Mouse (Mus musculus) cerebral cortex, adult 2 months (tissue): ENCODE data around the gene Smyd3.

Source experiments
- WGBS: fragments of 180-500 bp; shearing (Covaris S2); methylation state at CpG from one replicate; pipeline ENCODE4 v1.1.7; 2018; 5-methylcytosine and 5-hydroxymethylcytosine counted together

The Smyd3 gene

GRCm38 (mm10) chr1:179231777-179232661 lies 285.8 kb downstream of the Smyd3 start:
- 40% methylated on average over 13 of the region's 13 CpGs for WGBS

- WGBS: 77% methylated on average over 3 of the region's 3 CpGs
These were observed 288.3 kb downstream of the Smyd3 start for GRCm38 (mm10) chr1:179229515-179229914.

GRCm38 (mm10) chr1:179220290-179220689 lies 297.6 kb downstream of the Smyd3 start:
- WGBS: 81% methylated on average over 1 of the region's 1 CpGs

- 82% methylated on average over 5 of the region's 5 CpGs for WGBS
These were observed 299.8 kb downstream of the Smyd3 start for GRCm38 (mm10) chr1:179218061-179218460.

GRCm38 (mm10) chr1:179217036-179217435 lies 300.8 kb downstream of the Smyd3 start:
- 61% methylated on average over 4 of the region's 4 CpGs for WGBS

- WGBS: 96% methylated on average over 9 of the region's 9 CpGs
These were observed 304.5 kb downstream of the Smyd3 start for GRCm38 (mm10) chr1:179213381-179213780.

- 73% methylated on average over 7 of the region's 7 CpGs for WGBS
These were observed 305.5 kb downstream of the Smyd3 start for GRCm38 (mm10) chr1:179212295-179212694.

GRCm38 (mm10) chr1:179211313-179211712 lies 306.5 kb downstream of the Smyd3 start:
- 90% methylated on average over 4 of the region's 4 CpGs for WGBS

- WGBS: 82% methylated on average over 12 of the region's 12 CpGs
These were observed 309.8 kb downstream of the Smyd3 start for GRCm38 (mm10) chr1:179207846-179208595.

GRCm38 (mm10) chr1:179207180-179207741 lies 310.6 kb downstream of the Smyd3 start:
- 93% methylated on average over 9 of the region's 9 CpGs for WGBS

- WGBS: 91% methylated on average over 9 of the region's 9 CpGs
These were observed 319.2 kb downstream of the Smyd3 start for GRCm38 (mm10) chr1:179198517-179199200.

GRCm38 (mm10) chr1:179197821-179198516 lies 319.9 kb downstream of the Smyd3 start:
- WGBS: 60% methylated on average over 11 of the region's 11 CpGs

- WGBS: 80% methylated on average over 4 of the region's 4 CpGs
These were observed 320.7 kb downstream of the Smyd3 start for GRCm38 (mm10) chr1:179197156-179197555.

- WGBS: 67% methylated on average over 11 of the region's 11 CpGs
These were observed 325.1 kb downstream of the Smyd3 start for GRCm38 (mm10) chr1:179192781-179193180.

- WGBS: 98% methylated on average over 2 of the region's 2 CpGs
These were observed 327.0 kb downstream of the Smyd3 start for GRCm38 (mm10) chr1:179190837-179191236.

- WGBS: 94% methylated on average over 3 of the region's 3 CpGs
These were observed 330.7 kb downstream of the Smyd3 start for GRCm38 (mm10) chr1:179187171-179187570.

GRCm38 (mm10) chr1:179184631-179185030 lies 333.2 kb downstream of the Smyd3 start:
- 62% methylated on average over 4 of the region's 4 CpGs for WGBS

- WGBS: 88% methylated on average over 6 of the region's 6 CpGs
These were observed 334.3 kb downstream of the Smyd3 start for GRCm38 (mm10) chr1:179183499-179183898.

- WGBS: 53% methylated on average over 3 of the region's 3 CpGs
These were observed 337.3 kb downstream of the Smyd3 start for GRCm38 (mm10) chr1:179180546-179180945.

GRCm38 (mm10) chr1:179176861-179177658 lies 340.8 kb downstream of the Smyd3 start:
- 71% methylated on average over 14 of the region's 14 CpGs for WGBS
